Mouse (Mus musculus): Measurements from ENCODE around the gene Tldc2.

Tldc2 gene

DNA sequence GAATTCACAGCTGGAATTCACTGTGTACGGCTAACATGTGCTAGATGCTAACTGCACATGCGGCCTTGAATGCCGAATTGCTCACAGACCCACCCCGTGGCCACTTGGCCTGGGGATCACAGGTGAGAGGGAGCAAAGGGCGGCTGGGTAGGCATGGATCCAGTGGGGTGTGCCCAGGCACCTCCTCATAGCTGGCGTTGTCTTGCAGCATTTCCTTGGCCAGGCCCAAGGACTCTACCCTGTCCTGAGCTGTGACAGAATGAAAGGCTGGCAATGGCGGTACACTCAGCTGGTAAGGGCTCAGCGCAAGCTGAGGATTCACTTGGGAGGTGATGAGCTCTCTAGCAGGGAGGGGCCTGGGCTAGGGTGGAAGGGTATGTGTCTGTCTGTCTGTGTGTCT, at the start of gene Tldc2:
Gene Tldc2, plus strand, starts transcription at position 260 of the 400 bp plus-strand sequence.
- peak; percentile 83 for DNase-seq

- no peak for DNase-seq
Observed at GRCm38 (mm10) chr2:157037303-157037702, 49.6 kb upstream of the Tldc2 start.

DNA sequence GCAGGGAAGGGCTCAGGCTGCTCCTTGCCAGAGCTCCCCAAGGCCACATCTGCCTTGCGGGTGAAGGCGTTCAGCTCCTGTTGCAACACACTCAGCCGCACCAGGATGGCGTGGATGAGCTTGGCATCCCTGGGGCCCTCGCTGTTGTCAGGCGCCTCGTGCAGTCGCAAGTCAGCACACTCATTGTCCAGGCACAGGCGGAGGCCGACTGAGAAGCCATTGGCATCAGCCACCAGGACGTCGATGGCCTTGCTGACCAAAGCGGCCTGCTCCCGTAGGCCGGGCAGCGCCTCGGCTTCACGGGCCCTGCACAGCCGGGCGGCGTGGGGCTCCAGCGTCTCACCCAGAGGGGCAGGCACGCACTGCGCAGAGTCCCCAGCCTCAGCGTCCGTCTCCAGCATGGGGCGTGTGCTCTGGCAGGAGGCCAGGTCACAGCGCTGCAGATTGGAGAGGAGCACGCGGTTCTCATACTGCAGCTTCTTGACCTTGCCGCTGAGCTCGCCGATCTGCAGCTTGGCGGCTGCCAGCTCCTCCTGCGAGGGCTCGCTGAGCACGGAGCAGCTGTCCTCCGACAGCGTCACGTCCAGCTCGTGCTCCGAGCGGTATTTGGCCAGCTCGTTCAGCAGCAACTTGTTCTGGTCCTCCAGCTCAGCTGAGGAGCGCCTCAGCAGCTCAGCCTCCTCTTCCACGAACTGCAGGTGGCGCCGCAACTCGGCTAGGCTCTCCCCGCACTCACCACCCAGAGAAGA, 46.8 kb upstream of the Tldc2 start:
- peak; percentile 96 for DNase-seq

DNA sequence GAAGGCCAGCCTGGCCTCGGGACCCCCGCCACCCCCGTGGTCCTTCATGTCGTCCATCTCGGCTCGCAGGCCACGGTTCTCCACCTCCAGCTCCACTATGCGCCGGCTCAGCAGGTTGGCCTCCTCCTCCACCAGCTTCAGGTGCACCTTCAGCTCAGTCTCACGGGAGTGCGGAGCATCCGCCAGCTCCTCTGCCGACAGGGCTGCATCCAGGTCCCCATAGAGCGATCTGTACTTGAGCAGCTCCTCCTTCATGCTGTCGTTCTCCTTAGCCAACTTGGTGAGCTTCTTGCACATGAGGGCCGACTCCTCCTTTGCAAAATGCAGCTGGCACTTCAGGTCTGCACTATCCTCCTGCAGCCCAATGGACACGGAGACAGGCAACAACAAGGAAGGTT, 46.2 kb upstream of the Tldc2 start:
- no peak for DNase-seq

DNA sequence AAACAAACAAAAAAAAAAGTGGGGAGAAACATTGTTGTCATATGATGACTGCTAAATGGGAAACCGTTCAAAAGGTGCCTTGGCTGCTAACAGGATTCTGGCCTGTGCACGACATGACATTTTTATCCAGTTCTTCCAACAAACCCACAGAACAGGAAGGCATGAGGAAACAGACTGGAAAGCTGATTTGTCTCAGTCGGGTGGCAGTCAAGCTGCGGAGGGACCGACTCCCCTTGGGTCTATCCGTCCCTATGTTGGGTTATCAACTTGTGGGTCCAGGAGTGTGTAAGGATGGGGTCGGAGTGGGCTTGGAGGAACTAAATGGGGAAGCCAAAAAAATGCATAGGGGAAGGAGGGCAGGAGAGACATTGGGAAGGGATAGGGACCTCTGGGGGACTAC, 45.4 kb upstream of the Tldc2 start:
- DNase-seq: no peak

GRCm38 (mm10) chr2:157043556-157043955, 43.3 kb upstream of the Tldc2 start:
- DNase-seq: no peak

- DNase-seq: no peak
Observed at GRCm38 (mm10) chr2:157043987-157044386, 42.9 kb upstream of the Tldc2 start.

DNA sequence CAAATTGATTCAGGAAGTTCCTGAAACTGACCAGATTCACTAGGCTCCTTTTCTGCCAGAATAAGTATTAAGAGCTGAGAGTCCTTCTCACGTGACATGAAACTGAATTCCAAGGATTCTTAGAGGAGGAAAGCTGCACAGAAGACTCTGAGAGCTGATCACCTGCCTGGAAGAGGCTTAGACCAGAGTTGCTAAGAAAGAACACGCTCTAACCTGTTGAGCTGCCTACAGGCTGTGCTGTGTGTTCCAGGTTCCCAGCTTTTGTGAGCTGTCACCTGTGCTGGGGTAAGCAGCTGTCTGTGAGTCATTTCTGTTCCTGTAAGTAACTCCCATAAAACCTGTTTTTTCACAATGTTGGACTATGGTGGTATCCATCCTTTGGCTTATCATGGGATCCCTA, 40.9 kb upstream of the Tldc2 start:
- DNase-seq: no peak

- DNase-seq: no peak
Observed at GRCm38 (mm10) chr2:157046956-157047355, 39.9 kb upstream of the Tldc2 start.

DNA sequence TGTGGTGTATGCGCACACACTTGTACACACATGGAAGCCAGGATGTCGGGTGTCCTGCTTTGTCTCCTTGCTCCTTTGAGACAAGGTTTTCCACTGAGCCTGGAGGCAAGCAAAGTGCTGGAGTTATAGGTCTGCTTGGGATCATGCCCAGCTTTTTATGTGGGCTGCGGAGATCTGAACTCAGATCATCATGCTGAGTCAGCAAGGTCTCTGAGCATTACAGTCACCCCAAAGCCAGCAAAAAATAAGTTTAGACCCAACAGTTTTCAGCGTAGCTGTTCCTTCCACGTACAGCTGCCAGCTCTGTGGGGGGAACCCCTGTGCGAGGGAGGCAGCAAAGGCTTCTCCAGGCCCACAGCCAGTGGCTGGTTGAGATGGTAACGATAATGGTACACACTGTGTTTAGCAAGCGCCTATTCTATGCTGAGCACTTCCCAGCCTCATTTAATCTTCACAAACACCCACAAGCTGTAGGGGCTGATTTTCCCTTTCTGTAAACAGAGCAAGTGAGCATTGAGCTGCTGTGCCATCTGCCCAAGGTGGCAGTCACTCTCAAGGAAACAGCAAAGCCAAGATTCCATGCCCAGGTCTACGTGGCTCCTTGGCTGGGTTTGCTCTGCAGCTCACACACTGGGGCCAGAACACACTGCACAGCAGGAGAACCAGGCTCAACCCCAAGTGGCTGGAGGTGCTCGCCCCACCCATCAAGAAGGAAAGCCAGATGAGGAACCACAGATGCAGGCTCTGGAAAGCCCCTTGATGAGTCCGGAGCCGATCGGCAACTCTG, 38.3 kb upstream of the Tldc2 start:
- DNase-seq: peak; percentile 93

DNA sequence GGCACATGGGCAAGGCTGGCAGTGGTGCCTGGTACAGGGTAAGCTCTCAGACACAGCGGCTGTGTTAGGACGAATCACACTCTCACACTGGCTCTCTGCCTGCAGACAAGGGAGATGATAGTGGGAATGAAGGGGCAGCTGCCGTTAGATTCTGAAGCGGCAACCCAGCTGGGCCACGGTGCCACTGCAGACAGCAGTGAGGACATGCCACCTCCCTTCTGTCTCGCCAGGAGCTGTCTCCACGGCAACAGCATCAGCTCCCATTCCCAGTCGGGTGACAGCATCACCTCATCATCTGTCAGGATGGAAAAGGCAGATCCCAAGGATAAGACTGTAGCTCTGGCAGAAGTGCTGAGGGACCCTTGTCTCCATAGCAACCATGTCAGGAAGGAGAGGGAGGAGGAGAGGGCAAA, 37.0 kb upstream of the Tldc2 start:
- DNase-seq: no peak

DNA sequence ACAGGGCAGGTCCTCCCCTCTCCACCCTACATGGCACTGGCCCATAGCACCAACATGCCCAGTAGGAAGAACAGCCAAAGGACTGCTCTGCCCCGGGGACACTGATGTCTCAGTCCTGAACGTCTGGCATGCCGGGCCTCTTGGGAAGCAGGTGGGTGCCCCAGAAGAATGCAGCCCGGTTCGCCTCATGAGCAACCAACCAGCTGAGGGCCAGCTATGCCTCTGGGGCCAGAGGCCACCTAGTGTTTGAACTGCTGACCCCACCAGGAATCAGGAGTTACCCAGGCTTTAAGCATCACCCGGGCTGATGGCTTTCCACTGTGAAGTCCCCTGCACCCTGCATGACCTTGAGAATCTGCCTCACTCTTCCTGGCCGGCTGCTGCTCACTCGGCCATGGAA, 34.4 kb upstream of the Tldc2 start:
- DNase-seq: no peak

DNA sequence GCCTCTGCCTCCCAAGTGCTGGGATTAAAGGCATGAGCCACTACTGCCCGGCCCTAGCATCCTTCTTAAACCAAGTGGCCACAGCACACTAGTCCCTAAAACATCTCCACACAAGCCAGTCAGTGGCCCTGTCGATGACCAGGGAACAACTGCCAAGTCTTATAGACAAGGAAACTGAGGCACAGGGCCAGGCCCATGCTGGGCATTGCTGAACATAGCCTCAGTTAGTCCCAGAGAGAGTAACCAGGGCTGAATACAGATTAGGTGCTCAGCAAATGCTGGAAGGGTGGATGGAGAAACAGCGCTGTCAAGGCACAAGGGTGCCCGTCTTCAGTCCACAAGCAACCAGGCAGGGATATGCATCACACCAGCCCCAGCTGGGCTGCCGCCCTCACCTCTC, 33.7 kb upstream of the Tldc2 start:
- DNase-seq: no peak

DNA sequence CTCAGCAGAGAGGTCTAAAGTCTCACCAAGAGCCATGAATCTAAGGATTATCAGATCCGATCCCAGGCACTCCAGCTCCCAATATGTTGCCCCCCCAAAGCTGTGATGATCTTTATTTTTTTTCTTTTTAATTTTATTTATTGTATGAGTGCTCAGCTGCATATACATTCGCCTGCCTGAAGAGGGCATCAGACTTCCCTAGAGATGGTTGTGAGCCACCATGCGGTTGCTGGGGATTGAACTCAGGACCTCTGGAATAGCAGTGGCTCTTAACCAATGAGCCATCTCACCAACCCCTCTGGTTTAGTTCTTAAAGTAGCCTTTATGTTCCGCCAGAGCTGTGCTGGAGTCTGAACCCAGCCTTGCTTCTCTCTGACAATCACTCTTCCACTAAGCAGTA, 33.1 kb upstream of the Tldc2 start:
- no peak for DNase-seq

DNA sequence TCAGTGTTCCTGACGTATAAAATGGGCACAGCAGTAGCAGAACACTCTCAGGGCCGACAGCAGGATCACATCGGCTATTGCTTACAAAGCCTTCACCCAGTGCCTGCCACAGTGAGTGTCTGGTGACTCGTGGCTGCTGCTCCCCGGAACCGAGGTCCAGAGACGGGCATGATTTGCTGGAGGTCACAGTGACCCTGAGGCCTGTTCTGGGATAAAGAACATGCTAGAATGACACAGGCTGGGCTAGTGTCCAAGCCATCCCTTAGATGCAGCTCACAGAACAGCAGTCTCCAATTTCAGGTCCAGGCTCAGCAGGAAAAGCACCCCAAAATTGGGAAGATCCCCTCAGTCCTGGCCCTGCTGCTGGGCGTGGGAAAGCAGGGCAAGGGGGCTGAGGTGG, 32.6 kb upstream of the Tldc2 start:
- DNase-seq: no peak

DNA sequence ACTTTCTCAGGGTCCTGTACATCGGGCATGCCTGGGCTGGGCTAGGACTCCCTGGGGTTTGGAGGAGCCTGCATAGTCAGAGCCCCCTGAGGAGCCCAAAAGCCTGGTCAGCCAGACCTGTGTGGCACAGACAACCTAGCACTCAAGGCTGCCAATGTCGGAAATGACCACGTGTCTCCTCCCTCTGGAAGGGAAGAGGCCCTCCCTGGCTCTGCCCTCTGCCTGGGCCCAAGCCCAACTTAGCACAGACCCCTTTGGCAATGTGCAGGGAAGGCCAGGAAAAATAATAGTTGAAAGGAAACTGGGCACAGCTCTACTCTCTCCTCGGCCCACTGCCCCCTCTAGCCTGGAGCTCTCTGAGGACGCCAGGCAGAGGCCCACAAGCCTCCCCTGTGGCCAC, 32.0 kb upstream of the Tldc2 start:
- DNase-seq: peak; percentile 96

DNA sequence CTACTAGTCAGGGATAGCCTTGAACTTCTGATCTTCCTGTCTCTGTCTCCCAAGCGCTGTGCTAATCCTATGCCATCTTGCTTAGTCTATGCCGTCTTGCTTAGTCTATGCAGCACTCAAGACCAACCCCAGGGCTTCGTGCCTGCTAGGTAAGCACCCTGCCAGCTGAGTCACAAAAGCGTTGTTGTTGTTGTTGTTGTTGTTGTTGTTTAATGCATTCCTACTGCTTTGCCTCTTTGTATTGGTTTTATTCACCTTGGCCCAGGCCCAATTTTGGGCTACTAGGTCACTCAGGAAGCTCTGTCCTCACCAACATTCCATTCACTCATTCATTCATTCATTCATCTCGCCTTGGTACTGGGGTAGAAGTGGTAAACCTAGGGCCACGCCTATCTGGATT, 31.1 kb upstream of the Tldc2 start:
- peak; percentile 87 for DNase-seq

- DNase-seq: no peak
Observed at GRCm38 (mm10) chr2:157057186-157057585, 29.7 kb upstream of the Tldc2 start.

- peak; percentile 89 for DNase-seq
Observed at GRCm38 (mm10) chr2:157057758-157058157, 29.1 kb upstream of the Tldc2 start.

DNA sequence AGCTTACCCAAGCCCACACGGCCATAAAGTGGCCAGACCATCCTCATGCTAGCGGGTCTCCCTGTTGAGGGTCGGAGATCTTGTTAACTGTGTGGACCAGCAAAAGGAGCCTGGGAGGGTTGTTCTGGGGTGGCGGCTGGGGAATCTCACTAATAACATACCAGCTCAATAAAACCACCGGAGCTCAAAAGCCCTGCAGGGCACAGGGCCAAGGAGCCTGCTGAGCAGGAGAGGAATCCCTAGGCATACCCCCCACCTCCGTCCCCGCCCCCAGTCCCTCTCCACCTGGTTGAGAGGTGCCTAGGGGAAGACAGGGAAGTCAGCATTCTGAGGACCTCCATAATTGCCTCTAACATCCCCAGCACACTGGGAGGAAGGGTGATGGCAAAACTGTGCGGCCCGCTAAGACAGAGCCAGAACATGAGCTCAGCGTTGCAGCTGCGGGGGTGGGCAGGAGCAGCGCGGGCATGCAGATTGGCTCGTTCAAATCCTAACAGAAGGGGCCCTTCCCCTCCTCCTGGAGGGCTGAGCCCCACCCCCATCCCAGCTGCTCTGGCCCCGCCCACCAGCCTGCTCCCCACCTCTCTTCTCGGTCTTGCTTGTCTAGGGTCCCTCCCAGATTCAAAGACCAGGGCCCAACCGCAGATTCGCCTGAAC, 28.4 kb upstream of the Tldc2 start:
- peak; percentile 98 for DNase-seq

- peak; percentile 88 for DNase-seq
Observed at GRCm38 (mm10) chr2:157059166-157059565, 27.7 kb upstream of the Tldc2 start.

DNA sequence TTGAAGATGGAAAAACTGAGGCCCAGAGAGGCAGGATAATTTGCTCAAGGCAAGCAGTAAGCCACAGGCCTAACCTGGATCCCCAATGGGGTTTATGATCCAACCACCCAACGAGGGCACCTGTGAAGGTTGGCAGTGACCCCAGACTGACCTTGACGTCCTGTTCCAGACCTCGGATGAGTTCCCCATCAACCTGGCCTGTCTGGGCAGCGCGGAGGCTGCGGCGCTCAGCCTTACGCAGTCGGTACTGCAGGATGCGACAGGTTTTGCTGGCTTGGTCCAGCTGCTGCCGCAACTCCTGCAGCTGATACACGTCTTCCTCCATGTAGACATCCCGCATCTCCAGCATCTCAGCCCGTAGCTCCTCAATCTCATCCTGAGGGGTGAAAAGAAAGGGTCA, 26.8 kb upstream of the Tldc2 start:
- DNase-seq: peak; percentile 85

GRCm38 (mm10) chr2:157060557-157061305, 26.1 kb upstream of the Tldc2 start:
- DNase-seq: no peak
